In the genomic region with DNA sequence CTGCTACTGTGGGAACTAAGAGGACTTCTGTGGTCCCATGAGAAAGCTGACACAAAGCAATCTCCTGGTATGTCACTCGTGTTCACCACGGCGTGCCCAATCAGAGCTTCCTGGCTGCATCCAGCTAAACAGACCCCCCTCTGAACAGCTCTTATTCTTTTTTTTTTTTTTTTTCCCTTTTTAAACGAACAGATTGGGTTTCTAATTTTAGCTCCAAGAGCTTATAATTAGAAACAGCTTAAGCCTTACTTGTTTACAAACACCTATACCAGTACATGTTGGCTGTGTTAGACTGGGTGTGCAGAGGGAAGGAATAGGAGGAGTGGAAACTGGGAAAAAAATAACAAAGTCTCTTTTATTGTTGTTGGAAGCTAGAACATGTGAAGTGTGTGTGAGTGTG, we compare ENCODE assay signal across 24 mouse cellular contexts.
"Had no signal": no experiment of that assay in that cellular context is flagged by ENCODE, and none has a peak within 500 bp of the region (broad histone marks: within the 10 kb centered on the region; RNA-seq: fewer than 3 reads in every experiment).

No protein-coding gene starts in this region.

- DNase-seq: kidney, postnatal 25 days; layer of hippocampus, adult 9-11 months; liver; lung, adult 18-20 months; lung, postnatal 10 days; lung, postnatal 36 days; right cerebral cortex, adult 18-20 months; right cerebral cortex, postnatal 14 days; right cerebral cortex, postnatal 4 days; thymus, postnatal 25 days had no signal

- H3K27me3 ChIP-seq: limb, embryonic 13.5 days; liver, embryonic 12.5 days; liver, embryonic 15.5 days; lung, embryonic 15.5 days; megakaryocyte, embryonic 14.5 days; midbrain, embryonic 13.5 days; neural tube, embryonic 13.5 days had no signal

- H3K4me2 ChIP-seq: limb, embryonic 13.5 days; liver, embryonic 12.5 days; liver, embryonic 15.5 days; lung, embryonic 15.5 days; midbrain, embryonic 13.5 days; neural tube, embryonic 13.5 days had no signal

- H3K4me3 ChIP-seq: layer of hippocampus, adult 2 months; limb, embryonic 10.5 days; limb, embryonic 13.5 days; liver, embryonic 12.5 days; liver, embryonic 15.5 days; lung, embryonic 15.5 days; midbrain, embryonic 10.5 days; midbrain, embryonic 13.5 days; myocyte; neural tube, embryonic 13.5 days had no signal

- H3K9me3 ChIP-seq: limb, embryonic 10.5 days; limb, embryonic 13.5 days; liver, embryonic 12.5 days; liver, embryonic 15.5 days; lung, embryonic 15.5 days; midbrain, embryonic 10.5 days; midbrain, embryonic 13.5 days; neural tube, embryonic 13.5 days had no signal

- ATAC-seq: liver, embryonic 12.5 days; midbrain, embryonic 13.5 days; midbrain, embryonic 16.5 days had no signal

- H3K9ac ChIP-seq: limb, embryonic 13.5 days; liver, embryonic 12.5 days; liver, embryonic 15.5 days; lung, embryonic 15.5 days; midbrain, embryonic 13.5 days; neural tube, embryonic 13.5 days had no signal

- H3K36me3 ChIP-seq: limb, embryonic 10.5 days; limb, embryonic 13.5 days; liver, embryonic 12.5 days; liver, embryonic 15.5 days; lung, embryonic 15.5 days; midbrain, embryonic 10.5 days; midbrain, embryonic 13.5 days; neural tube, embryonic 13.5 days had no signal

- H3K4me1 ChIP-seq: limb, embryonic 13.5 days; liver, embryonic 12.5 days; liver, embryonic 15.5 days; lung, embryonic 15.5 days; megakaryocyte, embryonic 14.5 days; midbrain, embryonic 10.5 days; midbrain, embryonic 13.5 days had no signal

- H3K27ac ChIP-seq: kidney, postnatal 0 days; layer of hippocampus, adult 2 months; limb, embryonic 10.5 days; limb, embryonic 13.5 days; liver, embryonic 12.5 days; liver, embryonic 15.5 days; lung, embryonic 15.5 days; midbrain, embryonic 10.5 days; midbrain, embryonic 13.5 days; neural tube, embryonic 13.5 days; stomach, postnatal 0 days had no signal
